Mouse (Mus musculus): ENCODE measurements around the gene Gm10401. TPM values are rescaled to one million over a fixed set of nuclear protein-coding genes. Genes with fewer than 3 reads are reported as not detected.

Gene Gm10401
- total RNA-seq, 2 experiments from 2014 or later, result not detected

Other genes with a start within 250 kb of the Gm10401 start
- gene 4930519G04Rik, start 244.6 kb downstream of the Gm10401 start, total RNA-seq (2015; ENCODE audit: low replicate concordance), result not detected in 2 replicates
- not detected in 2 replicates for gene 4930519G04Rik, start 244.6 kb downstream of the Gm10401 start, total RNA-seq (2017; ENCODE audit: low replicate concordance)
- gene Gm9936, start 239.6 kb downstream of the Gm10401 start, total RNA-seq (2015; ENCODE audit: low replicate concordance), result not detected in 2 replicates
- not detected in 2 replicates for gene Gm9936, start 239.6 kb downstream of the Gm10401 start, total RNA-seq (2017; ENCODE audit: low replicate concordance)
- 95.3 and 131 TPM in 2 replicates for gene Oasl2, start 201.4 kb downstream of the Gm10401 start, total RNA-seq (2015; ENCODE audit: low replicate concordance)
- 94.0 and 102 TPM in 2 replicates for gene Oasl2, start 201.4 kb downstream of the Gm10401 start, total RNA-seq (2017; ENCODE audit: low replicate concordance)
- gene Oasl1, start 175.1 kb downstream of the Gm10401 start, total RNA-seq (2015; ENCODE audit: low replicate concordance), result 3.6 and 4.8 TPM in 2 replicates
- gene Oasl1, start 175.1 kb downstream of the Gm10401 start, total RNA-seq (2017; ENCODE audit: low replicate concordance), result 3.7 and 8.6 TPM in 2 replicates
- 0.77 and 6.5 TPM in 2 replicates for gene 2210016L21Rik, start 156.1 kb downstream of the Gm10401 start, total RNA-seq (2015; ENCODE audit: low replicate concordance)
- gene 2210016L21Rik, start 156.1 kb downstream of the Gm10401 start, total RNA-seq (2017; ENCODE audit: low replicate concordance), result 2.9 and 9.2 TPM in 2 replicates
- not detected in 2 replicates for gene Hnf1a, start 127.2 kb downstream of the Gm10401 start, total RNA-seq (2015; ENCODE audit: low replicate concordance)
- gene Hnf1a, start 127.2 kb downstream of the Gm10401 start, total RNA-seq (2017; ENCODE audit: low replicate concordance), result not detected in 2 replicates
- 33.6 and 39.0 TPM in 2 replicates for gene Sppl3, start 87.2 kb downstream of the Gm10401 start, total RNA-seq (2015; ENCODE audit: low replicate concordance)
- 57.8 and 59.4 TPM in 2 replicates for gene Sppl3, start 87.2 kb downstream of the Gm10401 start, total RNA-seq (2017; ENCODE audit: low replicate concordance)
- gene Acads, start 21.1 kb upstream of the Gm10401 start, total RNA-seq (2015; ENCODE audit: low replicate concordance), result 2.3 and 8.8 TPM in 2 replicates
- 2.3 and 5.7 TPM in 2 replicates for gene Acads, start 21.1 kb upstream of the Gm10401 start, total RNA-seq (2017; ENCODE audit: low replicate concordance)
- gene Unc119b, start 36.7 kb upstream of the Gm10401 start, total RNA-seq (2015; ENCODE audit: low replicate concordance), result 0.63 and 2.3 TPM in 2 replicates
- 0.60 and 3.5 TPM in 2 replicates for gene Unc119b, start 36.7 kb upstream of the Gm10401 start, total RNA-seq (2017; ENCODE audit: low replicate concordance)
- gene Mlec, start 59.9 kb upstream of the Gm10401 start, total RNA-seq (2015; ENCODE audit: low replicate concordance), result 43.5 and 51.9 TPM in 2 replicates
- gene Mlec, start 59.9 kb upstream of the Gm10401 start, total RNA-seq (2017; ENCODE audit: low replicate concordance), result 34.8 and 42.3 TPM in 2 replicates
- 0.19 TPM in 1 of 2 replicates, not detected in the other for gene Cabp1, start 96.1 kb upstream of the Gm10401 start, total RNA-seq (2015; ENCODE audit: low replicate concordance)
- gene Cabp1, start 96.1 kb upstream of the Gm10401 start, total RNA-seq (2017; ENCODE audit: low replicate concordance), result not detected in 2 replicates
- 20.1 and 41.5 TPM in 2 replicates for gene Pop5, start 137.5 kb upstream of the Gm10401 start, total RNA-seq (2015; ENCODE audit: low replicate concordance)
- 5.9 and 26.6 TPM in 2 replicates for gene Pop5, start 137.5 kb upstream of the Gm10401 start, total RNA-seq (2017; ENCODE audit: low replicate concordance)
- gene Rnf10, start 174.6 kb upstream of the Gm10401 start, total RNA-seq (2015; ENCODE audit: low replicate concordance), result 505 and 538 TPM in 2 replicates
- gene Rnf10, start 174.6 kb upstream of the Gm10401 start, total RNA-seq (2017; ENCODE audit: low replicate concordance), result 1,329 and 1,906 TPM in 2 replicates
- gene Coq5, start 181.4 kb upstream of the Gm10401 start, total RNA-seq (2015; ENCODE audit: low replicate concordance), result 1.7 and 2.5 TPM in 2 replicates
- gene Coq5, start 181.4 kb upstream of the Gm10401 start, total RNA-seq (2017; ENCODE audit: low replicate concordance), result 8.3 and 12.3 TPM in 2 replicates
- gene Dynll1, start 202.7 kb upstream of the Gm10401 start, total RNA-seq (2015; ENCODE audit: low replicate concordance), result 181 and 187 TPM in 2 replicates
- gene Dynll1, start 202.7 kb upstream of the Gm10401 start, total RNA-seq (2017; ENCODE audit: low replicate concordance), result 61.4 and 103 TPM in 2 replicates
- gene Srsf9, start 228.9 kb upstream of the Gm10401 start, total RNA-seq (2015; ENCODE audit: low replicate concordance), result 25.5 and 41.1 TPM in 2 replicates
- gene Srsf9, start 228.9 kb upstream of the Gm10401 start, total RNA-seq (2017; ENCODE audit: low replicate concordance), result 29.1 and 32.1 TPM in 2 replicates
- gene Gatc, start 242.9 kb upstream of the Gm10401 start, total RNA-seq (2015; ENCODE audit: low replicate concordance), result 15.0 and 18.4 TPM in 2 replicates
- gene Gatc, start 242.9 kb upstream of the Gm10401 start, total RNA-seq (2017; ENCODE audit: low replicate concordance), result 1.8 and 4.1 TPM in 2 replicates
- gene Triap1, start 242.9 kb upstream of the Gm10401 start, total RNA-seq (2015; ENCODE audit: low replicate concordance), result 9.6 and 9.8 TPM in 2 replicates
- gene Triap1, start 242.9 kb upstream of the Gm10401 start, total RNA-seq (2017; ENCODE audit: low replicate concordance), result 2.8 and 7.7 TPM in 2 replicates

All from erythroblast, adult 5-6 weeks (primary cell).